Mouse (Mus musculus) CD4-positive, CD25-positive, alpha-beta regulatory T cell, adult 2 months (primary cell): Measurements from ENCODE around the gene Ifi203.
A peak's percentile ranks its signal among the peaks of the same experiment; 100 is the strongest.
"Not testable (repeated sequence)": the region's sequence is repeated elsewhere in the genome, so short reads cannot be mapped to it uniquely, and the experiment has no call there.

ENCODE experiments used
- DNase-seq: peaks from one replicate; pipeline ENCODE4 v3.0.0-alpha.2; 2012; ENCODE audit warnings: low read depth, low spot score

Gene Ifi203

DNA sequence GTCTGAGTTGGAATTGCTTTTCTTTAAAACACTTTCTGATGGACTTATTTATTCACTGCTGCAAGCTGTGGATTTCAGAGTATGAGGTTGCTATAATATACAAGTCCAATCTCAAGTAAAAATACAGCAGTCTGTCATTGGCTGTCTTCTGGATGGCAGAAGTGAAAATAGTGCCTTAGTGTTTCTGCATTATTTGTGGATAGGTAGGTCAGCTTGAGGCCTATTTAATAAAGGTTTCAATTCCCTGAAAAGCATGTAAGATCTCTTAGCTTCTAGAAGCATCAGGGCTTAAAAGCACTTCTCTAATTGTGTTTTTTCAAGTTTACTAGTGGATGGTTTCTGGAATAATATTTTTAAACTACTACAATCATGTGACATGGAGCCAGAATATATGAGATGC lies 52.7 kb downstream of the Ifi203 start:
- DNase-seq, result not testable (repeated sequence)

DNA sequence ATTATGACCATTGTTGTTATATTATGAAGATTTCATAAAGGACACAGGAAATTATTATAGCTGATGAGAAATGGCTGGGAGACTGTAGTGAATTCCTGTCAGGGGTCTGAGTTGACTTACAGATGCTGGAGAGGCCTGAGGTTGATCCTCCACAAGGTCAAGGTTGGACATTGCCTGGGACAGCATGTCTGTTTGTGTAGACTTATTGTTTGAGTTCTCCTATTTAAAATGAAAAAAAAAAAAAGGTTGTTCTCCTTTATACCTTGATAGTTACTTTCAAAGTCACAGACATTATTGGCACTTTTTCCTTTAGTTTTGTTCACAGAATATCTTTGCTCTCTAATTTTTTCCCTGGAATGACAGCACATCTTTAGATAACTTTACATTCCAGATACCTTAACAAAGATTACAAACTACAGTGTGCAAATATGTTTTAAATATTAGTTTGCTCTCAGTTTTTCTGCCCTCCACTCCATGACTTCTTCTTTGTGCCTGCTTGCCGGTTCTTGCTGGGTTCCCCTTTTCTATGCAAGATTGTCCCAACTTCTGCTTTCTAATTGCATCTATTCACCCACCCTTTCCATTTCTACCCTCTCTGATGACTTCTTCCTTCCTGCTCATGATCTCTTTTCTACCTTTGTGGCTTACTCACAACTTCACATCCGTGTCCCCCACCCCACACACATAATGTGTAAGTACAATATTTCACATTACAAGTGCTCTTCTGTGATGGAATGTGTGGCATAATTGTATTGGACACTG lies 55.3 kb downstream of the Ifi203 start:
- DNase-seq, result not testable (repeated sequence)

DNA sequence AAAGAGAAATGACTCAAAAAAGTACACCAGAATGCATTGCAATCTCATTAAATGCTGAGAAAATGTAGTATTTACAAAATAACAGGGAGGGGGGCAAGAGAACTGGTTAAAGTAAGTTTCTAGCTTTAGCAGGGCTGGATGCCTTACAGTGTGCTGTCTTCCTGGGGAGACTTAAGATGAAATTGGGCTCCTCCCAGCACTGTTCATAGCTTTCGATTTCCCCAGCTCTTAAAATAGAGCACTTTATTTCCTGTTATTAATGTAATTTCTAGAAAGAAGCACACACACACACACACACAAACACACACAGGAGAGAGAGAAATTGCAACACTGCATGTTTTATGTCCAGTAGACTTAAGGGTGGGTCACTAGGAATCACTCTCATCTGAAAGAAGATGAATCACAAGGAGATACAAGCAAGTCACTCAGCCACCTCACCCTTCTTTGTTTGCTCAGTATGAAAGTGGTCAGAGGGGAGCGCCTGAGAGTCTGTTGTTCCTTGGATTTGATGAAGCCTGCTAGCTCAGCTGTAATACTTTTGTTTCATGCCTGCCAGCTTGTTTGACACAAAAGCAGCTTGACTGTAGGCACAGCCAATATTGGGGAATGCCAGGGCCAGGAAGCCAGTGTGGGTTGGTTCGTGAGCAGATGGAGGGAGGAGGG lies 62.3 kb downstream of the Ifi203 start:
- peak; percentile 41 for DNase-seq

DNA sequence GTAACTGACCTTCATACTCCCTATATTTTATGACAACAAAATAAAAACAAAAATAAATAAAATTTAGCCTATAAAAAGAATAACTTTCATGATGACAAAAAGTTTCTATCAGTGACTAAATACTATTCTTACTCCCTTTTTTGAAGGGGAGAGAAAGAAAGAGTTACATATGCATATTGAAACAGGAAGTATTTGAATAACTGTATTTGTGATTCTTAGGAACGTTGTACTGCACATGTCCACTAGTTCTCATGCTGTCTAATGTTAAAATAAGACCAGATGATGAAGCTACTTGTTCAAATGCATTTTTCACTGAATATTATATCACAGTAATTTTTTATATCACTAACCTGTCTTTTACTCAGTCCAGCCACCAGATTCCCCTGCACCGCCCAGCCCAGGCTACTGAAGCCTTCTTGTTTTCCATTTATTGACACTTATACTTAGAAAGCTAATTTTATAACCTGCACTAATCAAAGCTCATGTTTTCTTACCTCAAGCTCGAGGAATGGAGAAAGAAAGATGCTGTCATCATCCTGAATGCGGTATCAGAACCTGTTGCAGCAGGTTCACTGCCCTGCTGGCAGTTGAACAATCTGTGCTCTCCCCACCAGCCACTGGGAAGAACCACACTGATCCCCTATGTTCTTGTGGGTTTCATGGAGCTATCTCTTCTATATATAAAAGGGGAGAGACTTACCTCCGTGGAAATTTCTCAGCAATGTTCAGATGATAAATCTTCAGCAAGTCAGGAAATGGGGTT lies 63.1 kb downstream of the Ifi203 start:
- DNase-seq, result peak; percentile 29

DNA sequence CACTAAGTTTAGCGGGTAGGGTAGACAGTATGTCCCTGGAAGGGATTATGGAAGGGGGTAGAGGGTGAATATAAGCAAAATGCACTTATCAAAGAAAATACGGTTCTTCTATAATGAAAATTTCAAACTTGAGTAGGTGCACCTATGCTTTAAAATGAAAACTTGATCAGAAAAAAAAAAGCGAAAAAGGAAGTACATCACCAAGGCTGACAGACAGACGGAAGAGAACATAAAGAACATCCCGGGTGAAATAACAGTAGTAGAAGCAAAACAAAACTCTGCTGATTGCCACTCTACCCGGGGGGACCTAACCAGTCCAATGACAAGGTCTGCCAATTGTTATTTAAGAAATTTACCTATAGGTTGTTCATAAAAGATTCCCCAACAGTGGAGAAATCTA lies 64.2 kb downstream of the Ifi203 start:
- peak; percentile 36 for DNase-seq

DNA sequence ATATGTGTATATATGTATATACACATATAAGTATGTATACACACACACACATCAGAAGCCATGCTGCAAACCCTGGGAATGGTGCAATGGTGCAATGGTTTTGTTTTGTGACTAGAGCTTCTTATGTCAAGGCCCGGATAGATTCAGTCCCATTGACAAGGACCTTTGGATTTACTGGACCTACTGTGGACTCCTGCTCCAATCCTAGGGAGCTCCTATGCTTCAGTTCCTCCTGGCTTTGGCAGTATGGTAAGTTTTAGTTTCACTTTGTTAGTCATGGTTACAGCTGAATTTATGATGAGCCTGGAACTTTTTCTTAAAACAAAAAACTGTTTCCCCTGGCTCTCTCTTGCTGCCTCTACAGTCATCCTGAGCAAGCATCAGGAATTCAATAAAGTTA lies 65.3 kb downstream of the Ifi203 start:
- not testable (repeated sequence) for DNase-seq
